ENCODE assay signal across 8 mouse cellular contexts in genomic region chr12:54734307-54735131, GRCm38 (mm10). TPM values are rescaled to one million over a fixed set of nuclear protein-coding genes. Genes with fewer than 3 reads are reported as not detected.
DNase-seq lines count a peak whose midpoint lies in the region; ATAC-seq and TF ChIP-seq lines count a peak whose summit lies in the region.
"Not testable (repeated sequence)": the region's sequence is repeated elsewhere in the genome, so short reads cannot be mapped to it uniquely, and the experiment has no call there.

No protein-coding gene starts in this region.

- TF ChIP-seq CTCF in thymus, adult 2 months (IDR thresholded peaks at IDR 0.05; ENCODE audit: borderline replicate concordance, control insufficient read depth, extremely low read depth, insufficient read depth, low read length, poor library complexity) = not testable (repeated sequence)

- H3K27me3 ChIP-seq in embryonic facial prominence, embryonic 13.5 days; thymus, adult 2 months (ENCODE audit: control insufficient read depth, insufficient read depth, low read length): not testable (repeated sequence)

- H3K4me2 ChIP-seq in embryonic facial prominence, embryonic 13.5 days = not testable (repeated sequence)

- WGBS in embryonic facial prominence, embryonic 13.5 days = 0% methylated on average over 11 of the region's 49 CpGs
- 0% methylated on average over 8 of the region's 49 CpGs for WGBS in thymus, adult 2 months

- not testable (repeated sequence) for H3K4me3 ChIP-seq in embryonic facial prominence, embryonic 13.5 days; thymus, adult 2 months (ENCODE audit: control insufficient read depth, insufficient read depth, low read length)

- intact Hi-C loops in left cerebral cortex, postnatal 4 days (cut with DNase I) = not testable (repeated sequence)

- peak; percentile 56 for ATAC-seq in embryonic facial prominence, embryonic 13.5 days (ENCODE audit: insufficient number of reproducible peaks, insufficient read depth, low FRiP score, low TSS enrichment, low read depth)
- ATAC-seq in inflammation-experienced regulatory T-cells, adult 6 months = peak; percentile 42
- peak; percentile 25 for ATAC-seq in neutrophil, adult 5-6 weeks (ENCODE audit: extremely low read depth, insufficient number of reproducible peaks, low FRiP score, poor library complexity, severe bottlenecking)

- H3K9ac ChIP-seq in embryonic facial prominence, embryonic 13.5 days = not testable (repeated sequence)

- H3K9me3 ChIP-seq in embryonic facial prominence, embryonic 13.5 days = not testable (repeated sequence)

- not testable (repeated sequence) for H3K36me3 ChIP-seq in embryonic facial prominence, embryonic 13.5 days; thymus, adult 2 months (ENCODE audit: control insufficient read depth, insufficient read depth, low read length)

- peak; percentile 31 to 64 for DNase-seq in adrenal gland, adult (ENCODE audit: inconsistent age in 2 of 2, low spot score in 1 of 2)
- peak; percentile 96 for DNase-seq in heart, adult 11 months
- DNase-seq in left cerebral cortex, postnatal 4 days = peak; percentile 51
- peak; percentile 30 for DNase-seq in lung, postnatal 14 days
- peak; percentile 41 for DNase-seq in thymus, adult 2 months

- TF ChIP-seq POLR2A in thymus, adult 2 months (IDR thresholded peaks at IDR 0.05; ENCODE audit: control insufficient read depth, extremely low read depth, insufficient read depth, low read length, poor library complexity) = not testable (repeated sequence)

- H3K27ac ChIP-seq in embryonic facial prominence, embryonic 13.5 days; thymus, adult 2 months (ENCODE audit: control insufficient read depth, insufficient read depth, low read length): not testable (repeated sequence)

- not testable (repeated sequence) for H3K4me1 ChIP-seq in embryonic facial prominence, embryonic 13.5 days; thymus, adult 2 months (replicated peaks; ENCODE audit: control insufficient read depth, insufficient read depth, low read length)

RNA-seq across cellular contexts. Expression of gene Eapp, which starts 38.8 kb away (rescaled TPM):
- 64.7 and 74.5 TPM in 2 replicates for polyA plus RNA-seq in embryonic facial prominence, embryonic 13.5 days (2015; fragmentation: Nextera tagmentation; extraction: Ambion mirVana)
- polyA plus RNA-seq in inflammation-experienced regulatory T-cells, adult 6 months (2017; shearing (Covaris generic)) = 100 to 1,000 TPM; 126 to 159 (median 145) TPM
- total RNA-seq in left cerebral cortex, postnatal 4 days (2021) = 10 to 100 TPM; 47.3 to 55.0 TPM
- 72.9 and 117 TPM in 2 replicates for total RNA-seq in neutrophil, adult 5-6 weeks (2017)
- polyA plus RNA-seq in thymus, adult 2 months (2012; rRNA removed) = 8.8 and 12.5 TPM in 2 replicates

Comparison
In these comparisons a context has a peak if more than half of its experiments do, and no peak if none do; other contexts are left out.
1. DNase-seq: peak in every context shown above with its lines; median percentile 96 in heart, adult 11 months; 51 in left cerebral cortex, postnatal 4 days; 48 in adrenal gland, adult; 41 in thymus, adult 2 months; 30 in lung, postnatal 14 days.